Mouse (Mus musculus) lung, postnatal 36 days (tissue): ENCODE data around the gene Arfgap2.

Experiments
- DNase-seq: peaks from one replicate; pipeline ENCODE4 v3.0.0; 2022; ENCODE audit warnings: mixed read lengths

The Arfgap2 gene

GRCm38 (mm10) chr2:91264711-91265681, at the start of gene Arfgap2:
Gene Arfgap2, plus strand, starts transcription at chr2:91264974.
- DNase-seq = peak; percentile 99

DNA sequence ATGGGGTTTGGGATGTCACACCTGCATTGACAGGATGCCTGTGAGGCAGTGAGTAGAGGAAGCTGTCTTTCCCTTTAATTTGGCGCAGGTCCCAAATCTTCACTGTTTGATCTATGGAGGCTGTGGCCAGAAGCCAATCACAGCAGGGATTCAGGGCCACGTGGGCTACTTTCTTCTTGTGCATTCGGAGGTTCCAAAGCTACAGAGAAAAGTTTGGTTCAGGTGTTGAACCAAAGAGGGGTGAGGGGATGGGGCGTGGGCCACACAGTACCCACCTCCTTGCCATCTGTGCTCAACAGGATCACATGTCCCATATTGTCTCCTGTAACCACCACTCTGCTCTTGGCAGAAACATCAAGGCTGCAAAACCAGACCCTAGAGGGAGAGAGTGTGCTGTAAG, 47.7 kb upstream of the Arfgap2 start:
- peak; percentile 33 for DNase-seq

- no peak for DNase-seq
Observed at GRCm38 (mm10) chr2:91220501-91220900, 44.3 kb upstream of the Arfgap2 start.

DNA sequence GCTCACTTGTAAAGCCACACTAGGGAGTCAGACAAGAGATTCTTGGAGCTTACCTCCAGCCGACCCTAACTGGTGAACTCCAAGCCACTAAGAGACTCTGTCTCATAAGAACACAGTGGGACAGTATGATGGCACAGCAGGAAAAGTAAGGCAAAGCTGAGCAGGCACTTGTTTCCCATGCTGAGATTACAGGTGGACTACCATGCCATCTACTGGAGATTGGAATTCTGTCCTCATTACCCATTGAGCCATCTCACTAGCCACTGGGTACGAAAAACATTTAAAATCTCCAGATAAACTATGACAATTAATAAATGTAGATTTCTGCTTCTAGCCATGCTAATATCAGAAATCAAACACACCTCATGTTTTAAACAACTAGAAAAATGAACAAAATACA, 41.2 kb upstream of the Arfgap2 start:
- no peak for DNase-seq

DNA sequence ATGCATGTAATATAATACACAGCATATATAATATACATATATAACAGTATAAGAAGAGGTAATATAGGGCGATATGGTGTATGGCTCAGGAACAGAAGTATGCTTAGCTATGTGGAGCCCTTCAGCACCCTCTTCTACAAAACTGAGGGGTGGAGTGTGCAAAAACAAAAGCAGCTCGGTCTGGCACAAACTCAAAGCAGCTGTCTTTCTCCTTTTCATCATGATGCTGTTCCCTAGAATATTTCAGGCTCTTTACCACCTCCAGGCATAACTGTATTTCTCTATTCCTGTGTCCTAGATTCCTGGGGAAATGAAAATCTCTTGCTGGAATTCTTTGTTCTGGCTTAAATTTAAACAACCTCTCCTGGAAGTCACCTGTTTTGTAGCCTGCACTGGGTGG, 35.0 kb upstream of the Arfgap2 start:
- DNase-seq = no peak

DNA sequence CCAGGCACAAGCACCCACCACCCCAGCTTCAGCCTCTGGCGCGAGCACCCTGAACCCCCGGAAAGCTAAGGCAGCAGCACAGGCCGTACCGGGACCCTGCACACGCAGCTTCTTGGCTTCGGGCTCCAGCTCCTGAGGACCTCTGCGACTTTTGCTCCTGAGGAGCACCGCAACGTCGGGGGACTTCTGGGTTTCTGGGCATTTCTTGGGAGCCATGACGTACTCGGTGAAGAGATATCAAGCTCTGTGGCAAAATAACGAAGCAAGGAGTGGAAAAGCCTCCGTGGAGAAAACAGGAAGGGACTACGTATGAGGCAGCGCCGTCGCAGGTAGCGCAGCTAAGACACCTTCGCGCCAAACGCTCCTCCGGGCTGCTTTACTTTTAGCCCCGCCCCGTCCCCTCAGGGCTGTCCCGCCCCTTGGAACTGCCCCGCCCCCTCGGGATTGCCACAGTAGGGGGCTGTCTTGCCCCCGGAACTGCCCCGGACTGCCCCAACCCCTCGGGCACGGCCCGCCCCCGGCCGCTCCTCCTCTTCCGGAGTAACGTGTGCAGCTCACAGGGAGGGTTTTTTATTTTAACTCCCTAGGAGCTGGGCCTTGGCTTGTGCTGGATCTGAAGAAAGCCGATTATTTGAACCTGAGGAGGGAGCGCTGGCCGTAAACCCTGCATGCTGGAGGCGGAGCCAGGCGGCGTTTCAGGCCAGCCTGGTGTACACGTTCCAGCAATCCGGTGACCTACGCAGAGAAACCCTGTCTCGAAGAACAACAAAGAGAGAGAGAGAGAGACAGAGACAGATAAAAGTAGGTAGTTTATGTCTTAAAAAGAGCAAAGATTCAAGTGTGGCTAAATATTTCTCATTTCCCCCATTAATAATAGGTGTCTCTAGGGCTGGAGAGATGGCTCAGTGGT, 27.9 kb upstream of the Arfgap2 start, which contains the start of gene Ddb2:
Gene Ddb2 (minus strand): TSS at position 382 of the 910 bp plus-strand sequence.
- DNase-seq = peak; percentile 94

GRCm38 (mm10) chr2:91237511-91238080, 27.2 kb upstream of the Arfgap2 start:
- peak; percentile 63 for DNase-seq

GRCm38 (mm10) chr2:91242547-91242946, 22.2 kb upstream of the Arfgap2 start:
- no peak for DNase-seq

DNA sequence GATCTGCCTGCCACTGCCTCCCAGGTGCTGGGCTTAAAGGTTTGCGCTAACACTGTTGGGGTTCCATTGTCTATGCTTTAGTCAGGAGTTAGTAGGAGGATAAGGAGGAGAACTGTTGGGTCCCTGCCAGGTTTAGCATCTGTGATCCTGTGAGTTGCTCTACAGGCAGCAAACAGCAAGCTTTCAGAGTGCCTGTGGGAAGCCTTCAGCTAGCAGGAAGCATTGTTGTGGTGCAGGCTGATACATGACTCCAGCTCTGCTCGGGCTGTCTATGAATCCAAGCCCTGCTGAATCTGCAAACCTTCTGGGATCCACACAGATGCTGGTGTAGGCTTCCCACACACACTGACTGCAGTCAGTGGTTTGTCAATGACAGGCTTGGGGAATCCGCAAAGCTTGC, 21.4 kb upstream of the Arfgap2 start:
- no peak for DNase-seq

DNA sequence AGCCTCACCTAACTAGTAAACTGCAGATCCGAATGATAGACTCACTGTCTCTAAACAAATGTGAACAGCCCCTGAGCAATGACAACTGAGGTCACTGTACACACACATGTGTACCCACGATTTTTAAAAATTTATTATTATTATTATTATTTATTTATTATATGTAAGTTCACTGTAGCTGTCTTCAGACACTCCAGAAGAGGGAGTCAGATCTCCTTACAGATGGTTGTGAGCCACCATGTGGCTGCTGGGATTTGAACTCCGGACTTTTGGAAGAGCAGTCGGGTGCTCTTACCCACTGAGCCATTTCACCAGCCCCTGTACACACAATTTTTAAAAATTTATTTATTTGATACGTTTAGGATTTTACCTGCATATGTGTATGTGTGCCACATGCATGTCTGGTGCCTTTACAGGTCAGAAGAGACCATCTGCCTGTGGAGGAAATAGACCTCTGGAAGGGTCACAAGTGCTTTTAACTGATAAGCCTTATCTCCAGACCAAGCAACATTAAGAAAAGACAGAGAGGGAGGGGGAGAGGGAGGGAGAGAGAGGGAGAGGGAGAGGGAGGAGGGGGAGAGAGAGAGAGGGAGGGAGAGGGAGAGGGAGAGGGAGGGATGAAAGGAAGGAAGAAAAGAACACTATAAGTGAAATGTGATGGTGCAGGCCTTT, 20.1 kb upstream of the Arfgap2 start:
- DNase-seq = no peak

DNA sequence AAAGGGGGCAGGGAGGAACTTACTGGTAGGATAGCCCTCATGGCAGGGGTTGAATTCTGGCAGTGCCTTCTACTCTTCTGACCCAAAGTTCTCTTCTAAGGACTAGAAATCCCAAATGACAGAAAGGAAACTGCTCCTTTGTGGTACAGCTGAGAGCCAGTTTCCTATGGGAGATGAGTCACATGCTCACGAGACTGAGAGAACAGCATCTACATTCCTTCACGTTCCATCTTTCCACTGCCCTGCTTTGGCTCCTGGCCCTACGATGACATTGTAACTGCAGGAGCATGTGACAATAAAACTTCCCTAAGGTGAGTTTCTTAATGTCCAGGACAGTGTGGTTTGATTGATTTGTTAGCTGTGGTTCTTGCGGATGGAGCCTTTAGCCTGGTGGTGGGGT, 16.4 kb upstream of the Arfgap2 start:
- no peak for DNase-seq

DNA sequence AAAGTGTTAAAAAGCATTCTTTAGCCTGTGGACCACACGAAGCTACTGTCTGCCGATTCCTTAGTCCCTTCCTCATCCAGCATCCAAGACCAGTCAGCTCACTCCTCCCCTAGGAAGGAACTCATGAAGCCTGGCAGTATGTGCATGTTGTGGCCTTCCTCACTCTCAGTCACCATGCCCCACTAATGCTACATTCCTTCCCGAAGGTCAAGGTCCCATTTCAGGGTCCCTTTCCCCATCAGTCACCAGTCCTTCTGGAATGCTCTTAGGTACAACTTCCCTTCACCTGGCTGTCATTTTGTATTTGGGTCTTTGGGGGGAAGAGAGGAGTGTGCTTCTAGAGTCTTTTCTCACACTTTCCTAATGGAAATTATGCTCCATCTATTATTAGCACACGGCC, 12.8 kb upstream of the Arfgap2 start:
- no peak for DNase-seq

- no peak for DNase-seq
Observed at GRCm38 (mm10) chr2:91252512-91252911, 12.3 kb upstream of the Arfgap2 start.

- DNase-seq = no peak
Observed at GRCm38 (mm10) chr2:91254725-91255380, 9.9 kb upstream of the Arfgap2 start.

- DNase-seq = no peak
Observed at GRCm38 (mm10) chr2:91255661-91256150, 9.1 kb upstream of the Arfgap2 start, which contains the start of gene Pacsin3. Gene Pacsin3, plus strand, starts transcription at chr2:91255954.

- peak; percentile 65 for DNase-seq
Observed at GRCm38 (mm10) chr2:91256256-91257125, 8.3 kb upstream of the Arfgap2 start.

DNA sequence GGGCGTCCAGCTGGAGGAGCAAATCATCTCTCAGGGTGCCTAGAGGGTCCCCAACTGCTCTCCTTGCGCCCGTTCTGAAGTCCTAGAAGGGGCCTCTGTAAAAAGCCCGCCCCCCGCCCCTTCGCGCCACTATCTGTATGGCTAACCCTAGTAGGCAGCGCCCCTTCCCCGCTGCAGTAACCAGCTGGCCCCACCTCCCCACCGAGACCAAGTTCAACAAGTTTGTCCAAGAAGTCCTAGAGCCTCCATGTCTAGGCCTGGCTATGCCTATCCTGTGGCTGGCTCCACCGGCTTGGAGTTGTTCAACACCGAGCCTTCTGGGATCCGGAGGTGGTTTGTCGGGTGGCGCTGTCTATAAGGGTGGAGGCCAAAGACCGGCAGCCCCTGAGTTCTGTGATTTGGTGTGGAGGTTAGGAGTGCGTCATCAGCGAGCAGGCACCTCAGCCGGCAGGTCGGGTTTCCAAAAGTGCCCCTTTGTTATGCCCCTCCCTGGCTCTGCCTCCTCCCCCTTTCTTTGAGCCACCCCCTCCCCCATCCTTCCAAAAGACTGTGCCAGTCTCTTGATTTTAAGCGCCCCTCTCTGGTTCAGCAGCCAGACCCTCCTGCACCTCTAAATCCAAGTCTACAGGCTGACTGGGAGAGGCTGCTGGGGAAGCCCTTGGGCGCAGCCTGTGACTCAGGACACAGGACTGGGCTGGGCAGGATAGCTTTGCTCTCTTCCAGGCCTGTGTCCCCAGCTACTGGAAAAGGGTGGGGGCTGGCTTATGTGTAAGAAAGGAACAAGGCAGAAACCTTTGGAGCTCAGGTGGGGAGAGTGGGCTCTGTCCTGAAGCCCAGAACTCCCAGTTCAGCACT, 7.4 kb upstream of the Arfgap2 start:
- DNase-seq = no peak

GRCm38 (mm10) chr2:91258054-91258453, 6.7 kb upstream of the Arfgap2 start:
- DNase-seq = no peak

DNA sequence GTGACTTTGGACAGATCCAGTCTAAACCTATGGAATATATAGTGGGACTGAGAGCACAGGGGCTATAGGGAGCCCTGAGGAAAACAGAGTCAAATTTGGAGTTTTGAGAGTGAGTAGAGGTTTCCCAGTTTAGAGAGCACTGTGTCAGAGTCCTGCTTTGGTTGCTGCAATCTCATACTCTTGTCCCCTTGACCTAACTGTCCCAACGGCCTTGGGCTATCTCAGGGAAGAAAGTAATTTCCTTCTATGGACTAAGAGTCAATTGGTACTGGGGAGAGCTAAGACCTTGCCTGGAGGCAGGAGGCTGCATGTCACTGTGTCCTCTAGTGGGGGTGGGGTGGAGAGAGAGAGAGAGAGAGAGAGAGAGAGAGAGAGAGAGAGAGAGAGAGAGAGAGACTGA, 5.9 kb upstream of the Arfgap2 start:
- DNase-seq = no peak

- no peak for DNase-seq
Observed at GRCm38 (mm10) chr2:91259493-91259892, 5.3 kb upstream of the Arfgap2 start.
